Mouse (Mus musculus): ENCODE results near the gene Wsb2.

DNA sequence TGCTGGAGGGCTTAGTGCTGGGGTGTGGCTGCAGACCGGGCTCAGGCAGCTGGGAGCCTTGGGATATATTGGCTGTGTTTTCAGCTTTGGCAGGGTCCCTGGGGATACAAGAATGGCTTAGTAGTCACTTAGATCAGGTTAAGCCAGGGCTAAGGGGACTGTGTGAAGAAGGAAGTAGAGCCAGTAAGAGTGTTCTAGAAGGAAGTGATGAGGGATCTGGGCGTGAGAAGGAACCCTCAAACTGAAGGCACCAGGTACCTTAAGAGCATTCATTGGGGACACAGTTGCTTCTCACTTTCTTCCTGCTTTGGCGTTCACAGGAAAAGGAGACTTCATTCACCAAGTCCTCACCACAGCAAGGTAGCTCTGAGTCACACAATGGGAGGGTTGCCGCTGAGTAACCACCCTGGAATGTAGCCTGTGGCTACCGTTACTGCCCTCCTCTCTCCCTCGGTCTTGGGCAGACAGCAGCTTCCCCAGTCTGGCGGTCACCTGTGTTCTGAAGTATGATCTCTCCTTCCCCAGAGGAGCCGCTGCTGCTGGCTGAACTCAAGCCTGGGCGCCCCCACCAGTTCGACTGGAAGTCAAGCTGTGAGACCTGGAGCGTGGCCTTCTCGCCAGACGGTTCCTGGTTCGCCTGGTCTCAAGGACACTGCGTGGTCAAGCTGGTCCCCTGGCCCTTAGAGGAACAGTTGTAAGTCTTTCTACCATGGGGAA is 6.1 kb downstream of the Wsb2 start:
- no peak for TF ChIP-seq POLR2A (IDR thresholded peaks at IDR 0.05; ENCODE audit: borderline replicate concordance, extremely low read depth, low read depth, low read length)
- no peak for TF ChIP-seq CTCF (IDR thresholded peaks at IDR 0.05; ENCODE audit: insufficient read depth, low read length)

Data from lung, adult 2 months (tissue).